Mouse (Mus musculus): ENCODE results near the gene Scaf4.
"Not testable (repeated sequence)": the region's sequence is repeated elsewhere in the genome, so short reads cannot be mapped to it uniquely, and the experiment has no call there.

The Scaf4 gene

DNA sequence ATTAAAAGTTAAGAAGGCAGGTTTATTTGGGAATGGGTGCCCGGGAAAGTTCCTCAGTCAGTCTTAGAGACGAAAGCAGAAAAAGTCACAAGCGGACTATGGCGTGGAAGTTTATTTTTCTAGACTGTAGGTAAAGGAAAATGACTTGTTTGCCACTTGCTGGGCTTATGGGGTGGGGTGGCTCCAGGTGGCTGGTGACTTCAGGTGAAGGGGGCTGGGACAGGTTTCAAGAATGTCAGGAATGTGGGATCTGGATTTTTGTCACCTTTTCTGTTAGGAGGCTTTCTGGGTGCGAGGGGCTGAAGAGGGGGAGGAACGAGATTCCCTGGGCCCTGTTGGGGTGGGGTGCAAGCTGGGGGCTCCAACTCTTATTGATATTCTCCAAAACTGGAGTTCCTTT is 7.4 kb upstream of the Scaf4 start:
- DNase-seq (ENCODE audit: low spot score) = no peak

DNA sequence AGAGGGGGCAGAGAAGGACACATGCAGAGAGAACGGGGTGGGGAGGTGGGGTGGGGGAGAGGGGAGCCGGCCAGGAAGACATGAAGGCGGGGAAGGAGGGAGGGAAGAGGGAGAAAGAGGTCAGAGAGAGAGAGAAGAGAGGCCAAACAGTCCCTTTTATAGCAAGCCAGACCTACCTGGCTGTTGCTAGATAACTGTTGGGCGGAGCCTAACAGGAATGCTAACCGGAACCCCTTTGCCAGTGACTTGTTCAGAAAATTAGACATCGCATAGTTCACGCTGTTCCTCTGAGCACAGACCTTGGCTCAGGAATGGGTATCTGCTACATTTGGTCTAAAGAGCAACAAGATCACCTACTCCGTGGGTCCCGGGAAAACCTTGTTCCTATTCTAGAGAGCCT is 6.7 kb upstream of the Scaf4 start:
- no peak for DNase-seq (ENCODE audit: low spot score)

DNA sequence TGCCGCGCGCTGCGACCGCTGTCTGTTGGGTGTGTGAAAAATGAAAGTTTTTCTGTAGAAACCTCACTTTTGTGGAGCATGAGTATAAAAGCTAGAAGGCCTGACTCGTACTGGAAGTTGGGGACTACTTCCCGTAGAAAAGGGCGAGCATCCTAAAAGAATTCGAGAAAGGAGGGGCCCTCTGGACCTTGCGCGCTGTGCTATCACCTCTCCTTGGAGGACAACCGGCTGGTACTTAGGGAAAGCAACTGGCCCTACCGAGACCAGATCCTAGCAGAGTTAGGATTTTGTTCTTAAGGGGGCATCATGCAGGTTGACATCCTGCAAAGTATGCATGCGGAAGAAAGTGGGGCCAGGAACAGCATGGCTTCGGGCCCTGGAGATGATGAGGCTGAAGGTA is 613 bp upstream of the Scaf4 start:
- DNase-seq (ENCODE audit: low spot score) = peak; percentile 9

DNA sequence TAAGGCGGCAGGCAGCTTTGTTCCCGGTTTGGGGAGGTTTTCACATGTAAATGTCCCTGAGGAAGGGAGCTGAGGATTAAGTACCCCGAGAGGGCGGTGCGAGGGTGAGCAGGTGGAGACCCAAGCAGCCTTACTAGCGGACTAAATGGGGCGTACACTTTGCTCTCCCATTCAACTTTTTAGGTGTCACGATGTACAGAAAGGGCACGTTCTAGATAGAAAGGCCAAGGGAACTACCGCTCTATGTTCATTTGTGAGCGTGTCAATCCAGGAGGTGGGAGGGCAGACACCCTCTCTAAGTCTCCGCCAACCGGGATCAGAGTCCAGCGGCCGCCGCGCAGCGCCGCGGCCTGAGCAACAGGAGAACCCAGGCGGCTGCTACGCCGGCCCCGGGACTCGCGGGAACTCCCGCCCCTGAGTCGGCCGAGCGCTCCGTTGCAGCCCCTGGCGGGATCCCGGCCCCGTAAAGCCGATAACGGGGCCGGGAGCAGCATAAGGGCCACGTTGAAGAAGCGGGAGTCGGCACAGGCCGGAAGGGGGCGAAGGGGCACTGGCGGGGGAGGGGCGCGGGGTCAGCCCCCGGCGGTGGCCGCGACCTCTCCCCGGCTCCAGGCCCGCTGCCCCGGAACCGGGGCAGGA is 918 bp downstream of the Scaf4 start:
- peak; percentile 55 for DNase-seq (ENCODE audit: low spot score)

DNA sequence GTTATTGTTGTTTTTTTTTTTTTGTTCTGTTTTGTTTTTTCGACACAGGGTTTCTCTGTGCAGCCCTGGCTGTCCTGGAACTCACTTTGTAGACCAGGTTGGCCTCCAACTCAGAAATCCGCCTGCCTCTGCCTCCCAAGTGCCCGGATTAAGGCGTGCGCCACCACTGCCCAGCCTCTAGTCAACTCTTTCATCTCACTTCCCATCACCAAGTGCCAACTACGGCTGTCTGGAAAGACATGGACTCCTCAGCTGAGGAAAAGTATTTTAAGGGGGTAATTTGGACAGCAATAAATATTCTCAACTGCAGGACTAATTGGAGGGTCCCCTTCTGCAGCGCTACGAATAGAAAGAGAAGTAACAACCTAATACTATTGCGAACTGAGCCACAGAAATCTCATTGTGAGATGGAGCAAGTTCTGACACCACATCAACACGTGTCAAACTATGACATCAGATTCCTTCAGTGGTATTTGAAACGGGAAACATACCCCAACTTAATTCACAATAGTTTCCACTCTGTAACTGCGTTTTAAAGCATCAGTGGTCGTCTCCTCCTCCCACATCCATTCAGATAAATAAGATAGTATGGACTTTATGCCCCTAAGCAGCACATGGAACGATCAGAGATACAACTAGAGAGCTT is 1.6 kb downstream of the Scaf4 start:
- no peak for DNase-seq (ENCODE audit: low spot score)

DNA sequence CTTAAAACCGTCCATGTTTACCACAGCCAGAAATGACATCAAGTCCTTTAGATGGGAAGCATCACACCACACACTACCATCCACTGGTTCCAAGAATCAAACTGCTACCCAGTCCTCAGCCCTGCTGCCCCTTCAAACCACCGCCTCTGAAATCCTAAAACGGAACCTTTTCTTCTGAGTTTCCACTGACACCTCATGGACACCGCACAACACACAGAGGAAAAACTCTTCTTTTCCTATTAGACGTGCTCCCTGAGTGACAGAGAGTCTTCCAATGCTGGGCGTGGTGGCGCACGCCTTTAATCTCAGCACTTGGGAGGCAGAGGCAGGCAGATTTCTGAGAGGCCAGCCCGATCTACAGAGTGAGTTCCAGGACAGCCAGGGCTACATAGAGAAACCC is 2.9 kb downstream of the Scaf4 start:
- DNase-seq (ENCODE audit: low spot score) = no peak

DNA sequence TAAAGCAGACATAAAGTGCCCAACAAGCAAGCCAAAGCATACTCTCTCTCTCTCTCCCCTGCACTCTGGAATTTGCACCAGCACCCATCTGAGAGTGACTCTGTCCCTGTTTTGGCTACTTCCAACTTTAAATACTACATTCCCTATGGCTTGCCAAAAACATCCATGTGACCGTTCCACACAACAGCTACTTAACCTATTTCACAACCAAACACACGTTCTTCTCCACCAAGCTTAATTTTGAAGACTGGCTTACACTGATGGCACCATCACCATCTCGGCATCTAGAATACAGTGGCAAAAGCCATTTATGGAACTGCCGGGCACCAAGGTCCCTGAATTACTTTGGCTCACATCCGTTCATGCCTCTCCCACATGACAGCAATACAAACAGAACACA is 3.3 kb downstream of the Scaf4 start:
- no peak for DNase-seq (ENCODE audit: low spot score)

DNA sequence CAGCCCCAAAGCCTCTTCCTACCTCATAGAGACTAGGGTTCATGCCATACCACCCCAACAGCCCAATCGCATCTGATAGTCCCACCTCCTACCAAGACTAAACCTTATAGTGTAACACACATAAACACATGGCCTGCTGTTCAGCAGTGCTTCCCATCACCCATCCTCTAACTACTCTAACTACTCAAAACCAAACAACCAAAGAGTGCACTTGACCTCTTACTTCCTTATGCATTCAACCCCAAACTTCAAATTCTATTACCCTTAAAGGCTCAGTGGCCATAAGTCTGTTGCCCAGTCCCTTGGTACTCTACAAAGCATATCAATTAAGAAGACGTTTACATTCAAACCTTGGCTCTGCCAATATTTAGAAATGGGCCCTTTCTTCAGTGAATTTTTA is 3.8 kb downstream of the Scaf4 start:
- no peak for DNase-seq (ENCODE audit: low spot score)

DNA sequence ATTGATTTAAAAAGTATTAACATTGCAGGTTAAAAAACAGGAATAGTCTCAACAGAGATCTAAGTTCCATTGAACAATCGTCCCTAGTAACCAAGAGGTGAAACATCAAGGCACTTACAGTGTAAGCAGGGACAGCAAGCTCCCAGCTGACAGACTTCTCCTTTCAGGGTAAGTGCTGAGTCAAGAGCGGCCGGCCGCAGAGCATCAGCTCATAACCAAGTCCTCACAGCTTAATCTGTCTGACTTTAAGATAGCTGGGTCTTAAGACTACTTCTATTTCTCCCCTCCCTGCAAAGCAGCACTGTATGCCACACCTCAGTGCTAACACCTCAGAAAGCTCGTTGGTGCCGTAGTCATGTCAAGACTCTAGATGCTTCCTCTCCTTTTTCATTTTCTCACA is 5.2 kb downstream of the Scaf4 start:
- no peak for DNase-seq (ENCODE audit: low spot score)

DNA sequence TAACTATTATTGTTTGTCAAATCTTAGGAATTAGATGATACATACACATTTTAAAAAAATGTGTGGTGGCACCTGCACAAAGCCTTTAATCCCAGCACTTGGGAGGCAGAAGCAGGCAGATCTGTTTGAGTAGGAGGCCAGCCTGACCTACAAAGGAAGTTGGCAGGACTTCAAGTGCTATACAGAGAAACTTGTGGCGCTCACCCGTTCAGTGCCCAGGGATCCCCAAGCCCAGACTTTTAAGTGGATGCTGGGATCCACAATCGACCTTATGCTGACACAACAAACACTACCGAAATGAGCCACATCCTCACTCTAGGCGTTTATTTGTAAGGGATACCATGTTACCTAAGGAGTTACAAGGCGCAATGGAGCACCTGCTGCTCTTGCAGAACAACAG is 8.8 kb downstream of the Scaf4 start:
- DNase-seq (ENCODE audit: low spot score) = no peak

DNA sequence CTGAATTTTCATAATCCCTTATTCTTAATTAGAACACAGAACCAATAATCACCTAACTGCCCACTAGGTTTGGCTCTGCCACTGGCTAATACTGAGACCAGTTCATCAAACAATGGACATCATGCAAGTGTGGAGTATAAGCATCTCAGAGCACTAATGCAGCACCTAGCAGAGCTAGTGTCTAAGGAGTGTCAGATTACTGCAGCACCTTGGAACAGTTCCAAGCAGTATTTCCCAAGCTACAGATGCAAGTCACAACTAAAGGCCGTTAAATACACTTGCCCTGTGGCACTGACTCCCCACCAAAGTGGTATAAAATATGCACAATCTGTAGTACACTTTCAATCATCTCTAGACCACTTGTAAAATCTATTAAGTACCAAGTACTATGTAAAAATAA is 17.7 kb downstream of the Scaf4 start:
- peak; percentile 48 for DNase-seq (ENCODE audit: low spot score)

DNA sequence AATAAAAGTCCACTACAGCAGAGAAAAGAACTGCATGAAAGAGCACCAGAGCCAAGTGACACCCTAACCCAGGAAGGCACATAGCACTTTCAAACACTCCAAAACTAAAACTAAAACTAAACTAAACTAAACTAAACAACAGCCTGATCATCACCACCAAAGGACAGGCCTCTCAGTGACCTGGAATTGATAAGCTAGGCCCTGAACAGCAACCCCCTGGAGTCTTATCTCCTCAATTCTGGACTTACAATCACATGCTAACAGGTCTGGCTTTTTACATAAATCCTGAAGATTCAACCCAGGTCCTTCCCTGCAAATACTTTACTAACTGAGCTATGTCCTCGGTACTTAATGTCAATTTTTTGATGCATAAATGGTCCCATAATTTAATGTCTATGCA is 19.2 kb downstream of the Scaf4 start:
- DNase-seq (ENCODE audit: low spot score) = no peak

DNA sequence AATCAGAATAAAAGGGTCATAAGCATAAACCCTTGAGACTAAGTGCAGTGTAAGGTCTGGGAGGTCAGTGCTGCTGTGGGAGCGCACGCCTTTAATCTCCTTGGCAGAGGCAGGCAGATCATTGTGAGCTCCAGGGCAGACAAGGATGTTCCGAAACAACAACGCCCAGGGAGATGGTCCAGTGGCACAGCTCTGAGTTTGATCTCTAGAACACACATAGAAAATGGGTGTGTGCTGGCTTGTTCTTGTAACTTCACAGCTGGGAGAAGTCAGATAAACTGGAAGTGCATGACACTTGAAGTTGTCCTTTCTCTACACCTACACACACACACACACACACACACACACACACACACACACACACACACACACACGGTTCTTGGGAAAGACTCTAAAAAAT is 20.3 kb downstream of the Scaf4 start:
- DNase-seq (ENCODE audit: low spot score) = no peak

DNA sequence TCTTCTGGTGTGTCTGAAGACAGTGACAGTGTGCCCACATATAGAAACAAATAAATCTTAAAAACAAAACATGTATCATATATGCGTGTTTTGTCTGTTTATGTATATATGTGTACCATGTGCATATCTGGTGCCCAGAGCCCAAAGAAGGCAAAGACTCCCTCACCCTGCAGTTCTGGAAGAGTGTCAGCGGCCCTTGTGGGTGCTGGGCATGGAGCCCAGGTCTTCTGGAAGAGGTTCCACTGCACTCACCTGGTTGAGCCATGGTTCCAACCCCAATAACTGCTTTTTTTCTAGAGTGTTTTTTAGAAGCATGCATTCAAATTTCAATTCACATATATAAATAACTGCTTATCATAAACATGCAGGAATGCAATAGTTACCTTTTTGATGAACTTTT is 22.5 kb downstream of the Scaf4 start:
- no peak for DNase-seq (ENCODE audit: low spot score)

DNA sequence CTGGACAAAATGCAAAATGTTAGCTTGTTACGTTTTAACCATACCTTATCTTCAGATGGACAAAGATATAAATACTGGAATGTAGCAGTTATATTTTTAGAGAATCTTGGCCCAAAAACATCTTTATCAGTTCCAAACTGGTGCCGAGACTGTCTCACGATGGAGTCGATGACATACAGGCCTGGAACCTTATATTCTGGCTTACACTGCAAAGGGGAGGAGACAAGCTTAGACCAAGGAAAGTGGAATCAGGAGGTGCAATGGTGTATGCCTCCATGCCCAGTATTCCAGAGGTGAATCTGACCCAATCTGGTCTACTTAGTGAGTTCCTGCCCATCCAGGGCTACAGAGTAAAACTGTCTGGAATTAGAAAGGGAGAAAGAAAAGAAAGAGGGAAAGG is 24.2 kb downstream of the Scaf4 start:
- DNase-seq (ENCODE audit: low spot score) = no peak

DNA sequence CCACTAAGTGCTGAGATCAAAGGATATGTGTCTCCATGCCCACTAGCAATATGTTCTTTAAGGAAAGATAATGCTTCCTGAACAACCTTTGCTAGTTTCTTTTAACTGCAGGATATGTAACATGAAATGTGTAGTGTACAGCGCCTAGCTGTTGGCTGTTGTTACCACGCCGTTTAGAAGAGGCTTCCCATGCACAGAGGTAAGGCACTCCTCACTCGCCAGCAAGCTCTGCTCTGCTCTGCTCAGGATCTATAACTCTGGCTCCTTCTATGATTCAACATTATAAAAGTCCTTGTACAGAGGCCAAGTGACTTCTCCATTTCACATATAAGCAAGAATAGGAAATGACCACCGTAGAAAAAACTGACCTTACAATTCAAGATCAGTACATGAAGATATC is 24.7 kb downstream of the Scaf4 start:
- DNase-seq (ENCODE audit: low spot score) = no peak

DNA sequence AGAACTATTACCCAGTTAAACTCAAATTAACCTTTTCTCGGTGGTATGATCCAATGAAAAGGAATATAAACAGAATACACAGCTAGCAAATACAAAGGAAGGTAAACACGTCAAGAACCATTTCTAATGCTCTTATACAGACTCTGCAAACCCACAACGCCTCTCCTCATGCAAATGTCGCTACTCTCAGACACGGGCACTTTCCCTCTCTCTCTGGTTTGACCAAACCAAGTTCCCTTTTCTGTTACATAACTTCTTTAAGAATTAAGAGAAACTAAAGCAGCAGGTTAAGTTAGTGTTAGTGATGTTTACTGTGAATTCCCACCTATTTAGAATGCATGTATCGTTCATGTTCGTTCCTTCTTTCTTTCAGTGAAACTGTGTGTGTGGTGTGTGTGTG is 25.4 kb downstream of the Scaf4 start:
- DNase-seq (ENCODE audit: low spot score) = no peak

DNA sequence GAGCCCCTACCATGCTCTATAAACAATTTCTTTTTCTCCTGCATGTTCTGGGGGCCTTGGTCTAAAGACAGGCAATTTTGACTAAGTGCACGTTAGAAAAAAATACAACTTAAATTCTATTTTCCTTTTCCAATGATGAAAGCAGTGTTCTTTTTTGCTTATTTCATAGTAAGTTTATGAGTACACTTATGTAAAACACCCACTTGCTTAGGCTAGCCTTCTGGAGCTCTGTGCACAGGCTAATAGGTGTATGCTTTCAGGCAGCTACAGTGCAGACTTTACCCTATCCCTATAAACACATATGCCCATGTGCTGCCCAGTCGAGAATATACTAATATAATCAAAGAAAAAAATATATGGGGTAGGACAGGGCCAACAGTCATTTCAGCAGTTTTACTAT is 31.8 kb downstream of the Scaf4 start:
- no peak for DNase-seq (ENCODE audit: low spot score)

DNA sequence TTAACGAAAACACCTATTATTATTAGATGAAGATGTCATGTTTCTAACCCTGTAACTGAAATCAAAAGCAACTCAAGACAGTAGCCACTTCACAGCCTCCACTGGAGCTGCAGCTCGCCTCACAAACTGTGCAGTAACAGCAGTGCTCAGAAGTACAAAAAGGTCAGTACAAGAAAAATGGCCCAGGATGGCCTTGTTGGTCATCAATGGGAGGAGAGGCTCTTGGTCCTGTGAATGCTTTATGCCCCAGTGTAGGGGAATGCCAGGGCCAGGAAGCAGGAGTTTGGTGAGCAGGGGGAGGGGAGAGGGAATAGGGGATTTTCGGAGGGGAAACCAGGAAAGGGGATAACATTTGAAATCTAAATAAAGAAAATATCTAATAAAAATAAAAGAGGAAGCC is 33.0 kb downstream of the Scaf4 start:
- not testable (repeated sequence) for DNase-seq (ENCODE audit: low spot score)

DNA sequence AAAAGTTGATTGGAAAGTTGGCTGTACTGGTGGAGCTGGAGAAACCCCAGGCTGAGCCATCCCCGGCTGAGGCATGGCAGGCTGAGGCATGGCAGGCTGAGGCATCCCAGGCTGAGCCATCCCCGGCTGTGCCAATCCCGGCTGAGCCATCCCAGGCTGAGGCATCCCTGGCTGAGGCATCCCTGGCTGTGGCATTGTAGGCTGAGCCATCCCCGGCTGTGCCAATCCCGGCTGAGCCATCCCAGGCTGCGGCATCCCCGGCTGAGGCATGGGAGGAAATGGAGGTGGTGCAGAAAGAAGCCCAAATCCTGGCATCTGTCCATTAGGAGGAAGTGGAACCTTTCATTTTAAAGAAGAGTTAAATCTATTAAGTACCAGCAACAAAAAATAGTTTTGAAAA is 34.2 kb downstream of the Scaf4 start:
- no peak for DNase-seq (ENCODE audit: low spot score)

DNA sequence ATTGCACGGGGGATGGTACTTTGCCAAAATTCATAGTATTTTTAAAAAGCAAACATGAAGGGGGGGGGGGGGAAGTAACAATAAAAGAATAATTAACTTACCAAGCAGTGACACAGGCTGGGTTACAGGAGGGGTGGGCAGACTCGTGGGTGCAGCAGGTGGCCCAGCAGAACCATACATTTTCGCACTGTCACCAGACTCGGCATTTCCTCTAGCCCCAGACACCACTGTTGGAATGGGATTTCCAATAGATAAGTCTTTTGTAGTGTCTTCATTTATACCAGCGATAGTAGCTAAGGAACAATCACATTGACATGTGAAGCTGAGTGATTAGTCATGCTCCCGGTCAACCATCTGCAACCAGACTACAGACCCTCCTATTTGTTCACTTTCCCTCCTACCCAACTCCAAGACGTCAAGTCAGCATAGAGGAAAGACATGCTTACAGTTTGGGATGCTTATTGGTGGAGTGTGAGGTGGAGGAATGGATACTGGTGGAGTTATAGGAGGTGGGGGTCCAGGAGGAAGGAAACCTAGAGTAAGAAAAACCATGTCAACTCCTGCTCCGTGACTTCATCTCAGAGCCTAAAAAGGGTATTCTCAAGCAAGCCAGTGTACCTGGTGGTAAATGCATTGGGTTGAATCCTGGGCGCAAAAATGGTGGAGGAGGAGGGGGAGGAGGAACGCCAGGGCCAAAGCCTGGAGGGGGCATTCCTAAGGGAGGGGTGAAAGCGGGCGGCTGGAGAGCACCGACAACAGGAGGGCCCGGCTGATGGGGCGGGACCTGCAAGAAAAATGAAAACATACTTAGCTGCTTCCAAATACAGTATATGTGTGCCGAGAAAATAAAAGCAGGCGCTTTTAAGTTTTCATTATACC is 41.6 kb downstream of the Scaf4 start:
- DNase-seq (ENCODE audit: low spot score) = no peak

DNA sequence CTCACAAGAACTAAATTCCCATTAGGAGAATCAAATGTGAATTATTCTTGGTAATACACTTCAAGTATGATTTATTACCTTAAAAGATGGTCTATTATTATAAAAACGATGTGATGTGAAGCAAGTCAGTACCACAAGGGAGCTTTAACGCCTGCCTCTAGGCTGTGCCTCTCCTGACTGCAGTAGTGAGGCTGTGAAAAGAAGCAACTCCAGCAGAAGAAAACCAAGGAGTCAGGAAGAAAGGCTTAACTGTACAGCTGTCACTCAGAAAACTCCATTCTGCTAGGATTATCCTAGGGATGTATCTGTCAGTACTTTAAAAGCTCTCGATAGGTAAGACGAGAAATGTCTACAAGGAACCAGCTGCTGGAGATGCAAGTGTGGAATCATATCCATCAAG is 42.4 kb downstream of the Scaf4 start:
- no peak for DNase-seq (ENCODE audit: low spot score)

DNA sequence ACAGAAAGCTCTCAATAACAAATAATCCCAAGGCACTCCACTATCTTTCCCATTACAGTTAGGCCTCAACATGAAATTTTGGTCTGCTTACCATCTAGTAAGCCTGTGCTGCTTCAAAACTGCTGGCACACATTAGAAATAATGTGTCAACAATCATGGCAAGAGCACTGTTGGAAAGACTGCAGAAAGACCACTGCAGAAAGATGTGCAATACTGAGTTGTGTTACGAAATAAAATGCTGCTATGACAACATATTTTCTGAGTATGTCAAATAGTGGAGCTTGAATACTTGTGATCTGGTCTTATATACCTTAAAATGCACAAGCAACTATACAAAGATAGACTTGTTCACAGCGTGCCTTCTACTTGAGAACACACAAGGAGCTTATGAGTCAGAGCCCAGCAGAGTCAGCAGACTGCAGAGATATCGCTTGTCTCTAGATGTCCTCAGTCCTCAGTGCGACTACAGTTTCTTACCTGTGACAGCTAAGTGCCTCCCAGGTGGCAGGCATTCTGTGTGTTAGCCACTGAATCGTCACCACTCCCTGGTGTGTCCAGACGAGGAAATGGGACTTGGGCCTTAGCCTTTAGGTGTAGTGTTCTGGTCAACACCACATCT is 45.1 kb downstream of the Scaf4 start:
- no peak for DNase-seq (ENCODE audit: low spot score)

Measured in MN1 (cell line).